Mouse (Mus musculus): ENCODE results near the gene Lrrc74b. TPM values are rescaled to one million over a fixed set of nuclear protein-coding genes. Genes with fewer than 3 reads are reported as not detected.
A peak's percentile ranks its signal among the peaks of the same experiment; 100 is the strongest.
"Not testable (repeated sequence)": the region's sequence is repeated elsewhere in the genome, so short reads cannot be mapped to it uniquely, and the experiment has no call there.

The Lrrc74b gene
- total RNA-seq, 2 experiments from 2014 or later, result 0.31 to 0.65 TPM

GRCm38 (mm10) chr16:17553910-17554685, 6.9 kb downstream of the Lrrc74b start:
- no peak for DNase-seq (ENCODE audit: low spot score in 2 of 2)

- no peak for DNase-seq (ENCODE audit: low spot score in 2 of 2)
Measured at GRCm38 (mm10) chr16:17552837-17553236, 8.2 kb downstream of the Lrrc74b start.

- DNase-seq (ENCODE audit: low spot score in 2 of 2), result no peak
Measured at GRCm38 (mm10) chr16:17542632-17543031, 18.4 kb downstream of the Lrrc74b start.

- DNase-seq (ENCODE audit: low spot score in 2 of 2), result no peak
Measured at GRCm38 (mm10) chr16:17536584-17536983, 24.5 kb downstream of the Lrrc74b start.

- no peak for DNase-seq (ENCODE audit: low spot score in 2 of 2)
Measured at GRCm38 (mm10) chr16:17532676-17533329, 28.2 kb downstream of the Lrrc74b start.

GRCm38 (mm10) chr16:17532271-17532670, 28.8 kb downstream of the Lrrc74b start:
- no peak for DNase-seq (ENCODE audit: low spot score in 2 of 2)

GRCm38 (mm10) chr16:17530640-17531288, 30.3 kb downstream of the Lrrc74b start, which contains the start of gene Thap7:
TSS of gene Thap7 (minus strand) at chr16:17531136.
- peak; percentile 88 to 94 for DNase-seq (ENCODE audit: low spot score in 2 of 2)

GRCm38 (mm10) chr16:17529981-17530586, 31.0 kb downstream of the Lrrc74b start:
- DNase-seq (ENCODE audit: low spot score in 2 of 2), result no peak

- no peak for DNase-seq (ENCODE audit: low spot score in 2 of 2)
Measured at GRCm38 (mm10) chr16:17528276-17528675, 32.8 kb downstream of the Lrrc74b start.

- no peak for DNase-seq (ENCODE audit: low spot score in 2 of 2)
Measured at GRCm38 (mm10) chr16:17527606-17528005, 33.4 kb downstream of the Lrrc74b start.

GRCm38 (mm10) chr16:17526223-17526622, 34.8 kb downstream of the Lrrc74b start:
- no peak for DNase-seq (ENCODE audit: low spot score in 2 of 2)

- DNase-seq (ENCODE audit: low spot score in 2 of 2), result no peak
Measured at GRCm38 (mm10) chr16:17525524-17525923, 35.5 kb downstream of the Lrrc74b start.

GRCm38 (mm10) chr16:17524156-17524555, 36.9 kb downstream of the Lrrc74b start:
- DNase-seq (ENCODE audit: low spot score in 2 of 2), result no peak

- no peak for DNase-seq (ENCODE audit: low spot score in 2 of 2)
Measured at GRCm38 (mm10) chr16:17518910-17519309, 42.1 kb downstream of the Lrrc74b start.

GRCm38 (mm10) chr16:17511431-17511830, 49.6 kb downstream of the Lrrc74b start:
- DNase-seq (ENCODE audit: low spot score in 2 of 2), result no peak

- no peak for DNase-seq (ENCODE audit: low spot score in 2 of 2)
Measured at GRCm38 (mm10) chr16:17510686-17511085, 50.4 kb downstream of the Lrrc74b start.

GRCm38 (mm10) chr16:17510143-17510542, 50.9 kb downstream of the Lrrc74b start:
- no peak for DNase-seq (ENCODE audit: low spot score in 2 of 2)

GRCm38 (mm10) chr16:17509240-17509597, 51.8 kb downstream of the Lrrc74b start:
- no peak for DNase-seq (ENCODE audit: low spot score in 2 of 2)

- peak; percentile 68 to 79 for DNase-seq (ENCODE audit: low spot score in 2 of 2)
Measured at GRCm38 (mm10) chr16:17508546-17509239, 52.4 kb downstream of the Lrrc74b start, which contains the start of gene Lztr1. TSS of gene Lztr1 (plus strand) at chr16:17508688.

GRCm38 (mm10) chr16:17508031-17508430, 53.0 kb downstream of the Lrrc74b start:
- not testable (repeated sequence) for DNase-seq (ENCODE audit: low spot score in 2 of 2)

GRCm38 (mm10) chr16:17507018-17507552, 54.0 kb downstream of the Lrrc74b start:
- no peak for DNase-seq (ENCODE audit: low spot score in 2 of 2)

All from adrenal gland, postnatal 4 days (tissue).